Mouse (Mus musculus) midbrain, embryonic 14.5 days (tissue): ENCODE data around the gene Sgcd. TPM values are rescaled to one million over a fixed set of nuclear protein-coding genes. Genes with fewer than 3 reads are reported as not detected.

Source experiments
- ATAC-seq: fragments of 200-750 bp; cut with Nextera tagmentation; 2 replicates; pipeline ENCODE4 v1.8.0; 2017; ENCODE audit warnings: moderate number of reproducible peaks, moderate library complexity; ENCODE audit not compliant: low FRiP score, low TSS enrichment
- DNase-seq: peaks from one replicate; pipeline ENCODE4 v3.0.0-alpha.2; 2015
- H3K27ac ChIP-seq: fragments of 300-500 bp; sonication (generic); replicated peaks from 2 replicates; pipeline ENCODE4 v1.5.1; 2014; ENCODE audit warnings: mild to moderate bottlenecking, low read depth, low read length, moderate library complexity
- H3K27me3 ChIP-seq: fragments of 300-500 bp; sonication (generic); 2 replicates; pipeline ENCODE4 v1.6.1; 2014; ENCODE audit warnings: low read length, control low read depth, mixed read lengths; ENCODE audit not compliant: control insufficient read depth, insufficient read depth
- H3K36me3 ChIP-seq: fragments of 300-500 bp; sonication (generic); 2 replicates; pipeline ENCODE4 v1.6.1; 2014; ENCODE audit warnings: low read length, control low read depth; ENCODE audit not compliant: control insufficient read depth, insufficient read depth
- H3K4me1 ChIP-seq: fragments of 300-500 bp; sonication (generic); 2 replicates; pipeline ENCODE4 v1.6.1; 2014; ENCODE audit warnings: mild to moderate bottlenecking, antibody characterized with exemption, low read length, control low read depth; ENCODE audit not compliant: control insufficient read depth, insufficient read depth
- H3K4me2 ChIP-seq: fragments of 300-500 bp; sonication (generic); 2 replicates; pipeline ENCODE4 v1.6.1; 2014; ENCODE audit warnings: mild to moderate bottlenecking, low read length, moderate library complexity
- H3K4me3 ChIP-seq: fragments of 300-500 bp; sonication (generic); replicated peaks from 2 replicates; pipeline ENCODE4 v1.5.1; 2014; ENCODE audit warnings: low read depth, low read length
- H3K9ac ChIP-seq: fragments of 300-500 bp; sonication (generic); replicated peaks from 2 replicates; pipeline ENCODE4 v1.6.1; 2014; ENCODE audit warnings: mild to moderate bottlenecking, low read length, moderate library complexity
- H3K9me3 ChIP-seq: fragments of 300-500 bp; sonication (generic); 2 replicates; pipeline ENCODE4 v1.6.1; 2016; ENCODE audit warnings: low read length, control low read depth, mixed read lengths; ENCODE audit not compliant: control insufficient read depth
- WGBS: fragments of 180-500 bp; shearing (Covaris S2); extraction: QIAGEN DNeasy Blood & Tissue Kit; methylation state at CpG from one replicate; pipeline ENCODE4 v1.1.7; 2014; 5-methylcytosine and 5-hydroxymethylcytosine counted together
- polyA plus RNA-seq: library from polyadenylated mRNA; unstranded; fragments of >200 nt; fragmentation: Nextera tagmentation; extraction: Ambion mirVana; gene quantifications from 2 replicates; pipeline ENCODE4 v1.2.1, GENCODE M21; 2014

The Sgcd gene
- polyA plus RNA-seq, 1 experiment from 2014 or later, result 4.5 TPM

GRCm38 (mm10) chr11:47199106-47199505 is 789.7 kb downstream of the Sgcd start:
- WGBS, result 86% methylated on average over 7 of the region's 7 CpGs
- H3K27me3 ChIP-seq, result no peaks in the 10 kb centered on the region

GRCm38 (mm10) chr11:47188556-47188955 is 800.2 kb downstream of the Sgcd start:
- DNase-seq, result no peak
- WGBS, result 91% methylated on average over 2 of the region's 2 CpGs
- Histone ChIP-seq H3K4me2 (no peak overlapping the region), H3K36me3 (no peaks in the 10 kb centered on the region), H3K27ac (no peak overlapping the region), H3K27me3 (no peaks in the 10 kb centered on the region), H3K4me1 (no peaks in the 10 kb centered on the region), H3K4me3 (no peak overlapping the region), H3K9me3 (no peaks in the 10 kb centered on the region), H3K9ac (no peak overlapping the region)
- no peak for ATAC-seq

More at GRCm38 (mm10) chr11:47199106-47199505, 789.7 kb downstream of the Sgcd start:
- Histone ChIP-seq H3K9ac (no peak overlapping the region), H3K4me3 (no peak overlapping the region), H3K4me2 (no peak overlapping the region), H3K4me1 (no peaks in the 10 kb centered on the region), H3K36me3 (no peaks in the 10 kb centered on the region), H3K27ac (no peak overlapping the region), H3K9me3 (no peaks in the 10 kb centered on the region)
- no peak for DNase-seq
- no peak for ATAC-seq

- Histone ChIP-seq H3K27ac (no peak overlapping the region), H3K4me1 (no peaks in the 10 kb centered on the region), H3K9me3 (no peaks in the 10 kb centered on the region), H3K9ac (no peak overlapping the region), H3K27me3 (no peaks in the 10 kb centered on the region), H3K4me3 (no peak overlapping the region), H3K4me2 (no peak overlapping the region), H3K36me3 (no peaks in the 10 kb centered on the region)
- ATAC-seq (no peak), DNase-seq (no peak)
- 94% methylated on average over 2 of the region's 2 CpGs for WGBS
Measured at GRCm38 (mm10) chr11:47174977-47175376, 813.8 kb downstream of the Sgcd start.

GRCm38 (mm10) chr11:47170926-47171625 is 817.7 kb downstream of the Sgcd start:
- no peaks in the 10 kb centered on the region for H3K9me3 ChIP-seq
- no peaks in the 10 kb centered on the region for H3K27me3 ChIP-seq
- ATAC-seq, result no peak
- 88% methylated on average over 6 of the region's 6 CpGs for WGBS
- H3K4me3 ChIP-seq, result no peak overlapping the region
- H3K4me2 ChIP-seq, result no peak overlapping the region
- H3K4me1 ChIP-seq, result no peaks in the 10 kb centered on the region
- H3K27ac ChIP-seq, result no peak overlapping the region
- DNase-seq, result no peak
- H3K9ac ChIP-seq, result no peak overlapping the region
- H3K36me3 ChIP-seq, result no peaks in the 10 kb centered on the region

GRCm38 (mm10) chr11:47167376-47167775 is 821.4 kb downstream of the Sgcd start:
- H3K4me1 ChIP-seq, result no peaks in the 10 kb centered on the region
- no peak for ATAC-seq
- DNase-seq, result no peak

GRCm38 (mm10) chr11:47158089-47158488 is 830.7 kb downstream of the Sgcd start:
- 70% methylated on average over 1 of the region's 1 CpGs for WGBS
- no peak overlapping the region for H3K9ac ChIP-seq
- H3K4me3 ChIP-seq, result no peak overlapping the region
- H3K4me2 ChIP-seq, result no peak overlapping the region
- no peaks in the 10 kb centered on the region for H3K36me3 ChIP-seq
- DNase-seq, result no peak
- no peaks in the 10 kb centered on the region for H3K9me3 ChIP-seq
- ATAC-seq, result no peak
- no peaks in the 10 kb centered on the region for H3K4me1 ChIP-seq
- no peaks in the 10 kb centered on the region for H3K27me3 ChIP-seq
- no peak overlapping the region for H3K27ac ChIP-seq

More at GRCm38 (mm10) chr11:47167376-47167775, 821.4 kb downstream of the Sgcd start:
- Histone ChIP-seq H3K9ac (no peak overlapping the region), H3K27ac (no peak overlapping the region), H3K9me3 (no peaks in the 10 kb centered on the region), H3K4me2 (no peak overlapping the region), H3K27me3 (no peaks in the 10 kb centered on the region), H3K36me3 (no peaks in the 10 kb centered on the region), H3K4me3 (no peak overlapping the region)
- WGBS, result 89% methylated on average over 4 of the region's 4 CpGs

GRCm38 (mm10) chr11:47156730-47157693 is 831.8 kb downstream of the Sgcd start:
- no peak overlapping the region for H3K27ac ChIP-seq
- H3K36me3 ChIP-seq, result no peaks in the 10 kb centered on the region
- ATAC-seq (no peak), DNase-seq (no peak)
- no peaks in the 10 kb centered on the region for H3K4me1 ChIP-seq
- no peak overlapping the region for H3K4me3 ChIP-seq
- 36% methylated on average over 1 of the region's 1 CpGs for WGBS
- no peak overlapping the region for H3K9ac ChIP-seq
- no peak overlapping the region for H3K4me2 ChIP-seq
- H3K27me3 ChIP-seq, result no peaks in the 10 kb centered on the region
- H3K9me3 ChIP-seq, result no peaks in the 10 kb centered on the region

GRCm38 (mm10) chr11:47154837-47155430 is 833.8 kb downstream of the Sgcd start:
- no peak overlapping the region for H3K4me2 ChIP-seq
- no peaks in the 10 kb centered on the region for H3K36me3 ChIP-seq
- no peak overlapping the region for H3K9ac ChIP-seq
- H3K4me1 ChIP-seq, result no peaks in the 10 kb centered on the region
- DNase-seq, result no peak
- no peak overlapping the region for H3K4me3 ChIP-seq
- no peak for ATAC-seq
- no peak overlapping the region for H3K27ac ChIP-seq
- H3K27me3 ChIP-seq, result no peaks in the 10 kb centered on the region
- 92% methylated on average over 5 of the region's 5 CpGs for WGBS
- no peaks in the 10 kb centered on the region for H3K9me3 ChIP-seq
